Mouse (Mus musculus): ENCODE measurements around the gene Cyb561a3.
A peak's percentile ranks its signal among the peaks of the same experiment; 100 is the strongest.

The Cyb561a3 gene

DNA sequence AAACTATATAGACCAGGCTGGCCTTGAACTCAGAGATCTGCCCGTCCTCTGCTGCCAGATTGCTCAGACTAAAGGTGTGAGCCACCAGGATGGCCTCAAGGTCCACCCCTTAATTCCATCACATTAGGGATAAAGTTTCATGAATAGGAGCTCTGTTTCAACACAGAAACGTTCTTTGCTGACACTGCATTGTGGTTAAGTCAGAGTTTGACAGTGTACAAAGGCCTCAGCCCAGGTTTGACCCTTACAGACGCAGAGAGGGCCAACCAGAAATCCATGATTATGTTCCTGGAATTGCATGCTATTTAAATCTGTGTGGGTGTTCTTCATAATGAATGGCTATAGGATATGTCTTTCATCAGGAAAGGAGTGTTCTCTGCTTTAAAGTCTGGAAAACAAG lies 13.3 kb downstream of the Cyb561a3 start:
- no peak for DNase-seq (ENCODE audit: low read depth, low spot score)

DNA sequence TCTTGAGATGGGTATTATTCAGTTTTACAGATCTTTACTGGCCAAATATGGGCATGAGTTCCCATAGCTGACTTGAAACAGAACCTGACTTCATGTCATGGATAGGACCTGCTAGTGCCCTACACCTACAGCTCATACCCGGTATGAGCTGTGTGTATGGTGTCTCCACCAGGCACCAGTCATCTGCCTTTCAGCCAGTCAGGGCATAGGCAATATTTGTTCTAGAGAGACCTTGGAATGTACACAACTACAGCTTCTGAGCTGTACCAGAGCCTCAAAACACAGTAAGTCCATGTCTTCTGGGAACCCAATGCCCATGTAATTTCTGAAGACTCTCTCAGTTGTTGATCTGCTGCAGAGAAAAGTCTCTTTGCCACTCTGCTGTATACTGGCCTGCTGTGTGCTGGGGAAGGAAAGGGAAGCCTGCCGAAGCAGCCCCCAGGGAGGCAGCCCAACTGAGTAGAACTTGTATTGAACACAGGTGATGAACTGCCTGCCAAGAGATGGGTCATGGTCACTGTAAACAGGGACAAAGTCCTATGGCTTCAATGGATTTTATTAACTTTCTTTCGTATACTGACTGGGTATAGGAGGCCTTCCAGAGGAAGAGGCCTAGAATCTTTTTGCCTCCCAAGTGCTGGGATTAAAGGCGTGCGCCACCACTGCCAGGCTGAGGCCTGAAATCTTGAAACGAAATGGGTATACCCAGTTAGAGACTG lies 14.8 kb downstream of the Cyb561a3 start:
- no peak for DNase-seq (ENCODE audit: low read depth, low spot score)

DNA sequence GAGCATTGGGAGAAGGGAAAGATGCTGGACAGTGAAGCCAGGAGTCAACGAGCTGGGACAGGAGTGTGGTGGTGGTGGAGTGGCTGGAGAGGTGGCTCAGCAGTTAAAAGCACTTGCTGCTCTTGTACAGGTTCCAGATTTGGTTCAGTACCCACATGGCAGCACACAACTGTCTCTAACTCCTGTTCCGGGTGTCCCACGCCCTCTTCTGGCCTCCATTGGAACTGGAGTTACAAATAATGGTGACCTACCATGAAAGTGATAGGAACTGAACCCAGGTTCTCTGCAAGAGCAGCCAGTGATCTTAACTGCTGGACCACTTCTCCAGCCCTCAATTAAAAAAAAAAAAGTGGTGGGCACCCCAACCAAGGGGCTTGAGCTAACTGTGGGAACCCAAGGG lies 21.2 kb downstream of the Cyb561a3 start:
- no peak for DNase-seq (ENCODE audit: low read depth, low spot score)

DNA sequence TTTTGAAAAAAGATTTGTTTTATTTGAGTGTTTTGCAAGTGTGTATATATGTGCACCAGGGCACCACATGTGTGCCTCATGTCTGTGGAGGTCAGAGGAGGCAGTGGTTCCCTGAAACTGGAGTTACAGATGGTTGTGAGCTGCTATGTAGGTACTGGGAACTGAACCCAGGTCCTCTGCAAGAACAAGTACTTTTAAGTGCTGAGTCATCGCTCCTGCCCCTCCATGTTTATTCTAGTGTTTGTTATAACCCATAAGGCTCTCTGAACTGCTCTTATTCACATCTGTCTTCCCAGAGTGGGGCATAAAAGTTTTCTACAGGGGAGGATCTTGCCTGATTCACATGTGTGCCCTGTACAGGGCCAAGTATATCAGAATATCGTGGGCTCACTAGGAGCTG lies 22.7 kb downstream of the Cyb561a3 start:
- DNase-seq (ENCODE audit: low read depth, low spot score) = no peak

DNA sequence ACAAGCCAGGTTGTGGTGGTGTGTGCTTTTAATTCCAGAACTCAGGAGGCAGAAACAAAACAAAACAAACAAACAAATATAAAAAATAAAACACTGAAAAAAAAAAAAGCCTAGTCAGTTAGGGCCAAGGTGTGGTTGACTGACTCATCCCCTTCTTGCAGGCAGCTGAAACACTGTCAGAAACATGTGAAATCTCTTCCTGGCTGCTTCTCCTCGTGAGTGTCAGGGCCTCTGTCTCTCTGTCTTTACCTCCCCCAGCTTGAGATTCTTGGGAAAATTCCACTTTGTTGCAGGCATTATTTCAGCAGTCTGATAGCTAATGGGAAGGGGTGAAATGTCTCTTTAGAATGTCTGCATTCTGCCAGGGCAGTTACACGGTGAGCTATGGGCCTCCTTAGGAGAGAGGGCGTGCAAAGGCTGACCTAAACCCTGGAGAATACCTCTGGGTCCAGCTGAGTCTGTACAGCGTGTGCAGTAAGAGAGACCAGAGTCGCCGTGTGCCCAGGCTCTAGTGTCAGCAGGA lies 25.3 kb downstream of the Cyb561a3 start:
- no peak for DNase-seq (ENCODE audit: low read depth, low spot score)

DNA sequence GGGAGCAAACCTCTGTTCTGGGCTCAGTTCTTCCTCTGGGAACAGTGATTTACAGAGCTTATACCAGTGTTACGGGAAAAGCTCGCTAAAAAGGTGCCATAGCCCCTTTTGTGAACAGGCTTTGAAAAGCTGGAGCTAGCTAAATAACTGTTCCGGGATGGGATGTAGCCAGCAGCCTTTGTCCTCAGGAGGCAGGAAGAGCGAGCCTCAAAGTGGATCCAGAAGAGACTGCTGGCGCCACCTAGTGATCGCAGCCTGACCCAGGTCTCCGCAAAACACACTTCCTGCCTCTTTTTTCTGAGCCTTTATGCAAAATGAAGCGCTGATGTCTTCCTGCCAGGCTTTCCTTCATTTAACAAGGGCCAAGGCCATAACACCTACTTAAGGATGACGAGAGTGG lies 25.8 kb downstream of the Cyb561a3 start:
- peak; percentile 51 for DNase-seq (ENCODE audit: low read depth, low spot score)

DNA sequence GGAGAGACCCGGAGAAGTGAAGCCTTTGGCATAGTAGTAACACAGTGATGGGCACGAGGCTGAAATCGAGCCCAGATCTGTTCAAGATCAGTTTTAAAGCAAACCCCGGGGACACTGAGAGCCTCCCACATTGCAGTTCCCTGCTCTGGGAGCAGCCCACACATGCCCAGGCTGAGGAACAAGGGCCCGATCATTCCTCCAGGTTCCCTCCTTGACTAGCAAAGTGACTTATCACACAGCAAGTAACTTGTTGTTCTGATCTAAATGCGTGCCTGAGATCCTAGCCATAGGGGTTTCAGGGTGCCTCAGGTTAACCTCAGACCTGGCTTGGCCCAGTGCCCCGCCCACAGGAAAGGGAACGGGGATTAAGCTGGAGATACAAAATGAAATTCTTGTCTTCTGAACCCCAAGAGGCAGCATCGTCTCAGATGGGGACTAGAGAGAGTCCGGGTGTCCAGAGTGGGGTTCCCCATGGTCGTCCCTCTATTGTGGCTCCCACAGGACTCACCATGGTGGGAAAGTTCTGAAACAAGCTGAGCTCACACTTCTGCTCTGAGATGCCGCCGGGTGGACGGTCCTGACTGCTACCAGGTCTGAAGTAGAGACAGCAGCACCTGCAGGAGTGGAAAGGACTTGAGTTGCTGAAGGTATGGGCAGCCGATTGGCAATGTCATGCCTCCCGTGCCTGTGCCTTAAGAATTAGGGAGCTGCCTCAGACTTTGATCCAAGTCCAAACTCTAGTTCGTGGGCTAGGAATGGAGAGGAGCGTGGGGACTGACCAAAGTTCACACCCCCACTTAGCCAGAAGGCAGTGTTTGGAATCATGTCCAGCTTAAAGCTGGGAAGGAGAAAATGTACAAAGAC lies 26.9 kb downstream of the Cyb561a3 start:
- no peak for DNase-seq (ENCODE audit: low read depth, low spot score)

DNA sequence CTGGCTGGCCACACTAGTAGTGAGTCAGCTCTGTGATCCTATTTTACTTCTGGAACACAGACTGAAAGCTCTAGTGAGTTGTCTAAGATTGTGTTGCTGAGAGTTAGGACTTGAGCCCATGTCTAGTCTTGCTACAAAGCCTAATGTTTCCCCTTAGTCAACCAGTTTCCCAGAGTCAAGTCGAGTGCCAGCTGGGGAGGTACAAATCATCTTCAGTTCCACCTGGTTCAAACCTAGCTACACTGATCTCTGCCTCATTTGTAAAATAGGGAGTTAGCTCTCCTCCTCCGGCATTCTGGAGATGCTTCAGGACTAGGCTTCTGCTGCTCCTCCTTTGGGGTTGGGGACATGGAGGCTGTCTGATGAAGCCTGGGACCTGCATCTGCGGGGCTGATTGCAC lies 27.6 kb downstream of the Cyb561a3 start:
- DNase-seq (ENCODE audit: low read depth, low spot score) = no peak

DNA sequence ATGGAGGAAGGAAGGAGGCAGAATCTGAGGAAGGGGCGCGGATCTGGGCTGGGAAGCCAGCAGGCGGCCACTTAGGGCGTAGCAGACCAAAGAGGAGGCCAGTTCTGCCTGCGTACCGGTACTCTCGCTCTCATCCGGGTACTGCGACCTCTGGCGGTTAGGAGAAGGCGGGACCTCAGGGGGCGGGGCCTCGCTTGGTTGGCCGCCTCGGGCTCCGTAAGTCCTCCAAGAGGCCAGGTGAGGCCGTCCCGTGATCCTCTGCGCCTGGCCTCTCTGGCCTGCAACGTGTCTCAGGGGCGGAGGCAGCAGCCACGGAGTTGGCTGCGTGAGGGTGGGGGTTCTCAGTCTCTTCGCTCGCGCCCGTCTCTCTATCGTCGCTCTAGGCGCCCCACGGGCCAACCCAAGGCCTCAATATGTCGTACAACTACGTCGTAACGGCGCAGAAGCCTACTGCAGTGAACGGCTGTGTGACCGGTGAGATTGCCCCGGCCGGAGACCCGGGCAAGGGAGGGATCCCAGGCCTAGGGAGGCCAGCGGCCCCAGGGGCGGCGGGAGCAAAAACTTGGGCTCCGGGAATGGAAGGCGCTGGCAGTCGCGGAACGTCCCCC lies 28.4 kb downstream of the Cyb561a3 start, which contains the start of the genes Ddb1 and Tkfc:
Gene Ddb1 (plus strand): TSS at position 35 of the 608 bp plus-strand sequence.
Gene Tkfc (minus strand): TSS at position 362 of the 608 bp plus-strand sequence.
- DNase-seq (ENCODE audit: low read depth, low spot score) = peak; percentile 96

DNA sequence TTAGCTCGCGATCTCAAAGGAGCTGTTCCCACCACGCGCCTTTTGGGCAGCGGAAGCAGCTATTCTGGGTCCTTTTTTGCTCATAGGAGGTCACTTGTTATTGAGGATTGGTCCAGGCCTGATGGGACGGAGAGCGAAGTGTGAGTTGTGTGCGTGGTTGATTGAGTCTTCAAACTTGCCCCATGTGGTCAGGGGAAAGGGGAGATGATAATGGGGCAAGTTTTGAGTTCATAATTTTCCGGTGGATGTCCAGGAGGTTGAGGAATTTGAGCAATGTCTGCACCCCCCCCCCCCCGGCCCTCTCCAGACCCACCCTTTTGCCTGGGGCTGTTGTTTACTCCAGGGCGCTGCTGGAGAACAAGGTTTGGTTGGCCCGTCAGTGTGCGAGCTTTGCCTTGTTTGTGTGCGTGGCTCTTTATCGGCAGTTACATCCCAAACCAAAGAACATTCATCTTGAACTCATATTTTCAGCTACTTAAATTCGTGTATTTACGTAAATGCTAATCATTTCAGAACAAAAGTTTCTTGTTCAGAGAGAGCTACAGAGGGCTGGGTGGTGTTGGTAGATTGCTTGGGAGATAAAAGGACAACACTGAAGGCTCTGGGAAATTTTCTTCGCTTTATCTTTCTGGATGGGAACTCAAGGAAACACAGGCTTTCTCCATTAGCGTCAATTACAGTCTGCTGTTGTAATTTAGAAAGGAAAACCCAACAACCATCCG lies 29.1 kb downstream of the Cyb561a3 start:
- no peak for DNase-seq (ENCODE audit: low read depth, low spot score)

DNA sequence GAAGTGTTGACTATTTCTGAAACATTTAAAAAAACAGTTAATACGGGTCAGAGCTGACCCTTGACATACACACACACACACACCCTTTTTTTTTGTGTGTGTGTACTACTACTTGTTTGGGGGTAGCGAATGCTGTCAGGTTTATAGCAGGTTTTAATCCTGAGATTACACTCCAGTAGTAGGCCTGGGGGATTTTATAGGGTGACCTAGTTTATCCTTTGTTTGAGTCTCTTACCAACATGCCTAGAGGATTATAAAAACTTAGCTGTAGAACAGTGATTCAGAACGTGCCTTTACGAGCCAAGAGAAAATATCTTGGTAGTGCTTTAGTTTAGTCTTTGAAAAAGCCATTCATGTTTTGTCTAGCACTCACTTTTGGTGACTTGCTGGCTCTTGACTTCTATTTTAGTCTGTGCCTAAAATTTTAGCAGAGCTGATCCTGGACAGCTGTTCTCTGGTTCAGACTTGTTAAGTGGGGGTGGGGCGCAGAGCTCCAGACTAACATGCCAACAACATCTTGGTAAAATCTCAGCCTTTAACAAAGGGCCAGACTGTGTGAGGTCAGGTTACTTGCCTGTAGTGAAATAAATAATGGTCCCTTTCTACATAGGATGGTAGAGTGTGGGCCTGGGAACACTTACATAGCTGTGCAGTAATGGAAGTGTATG lies 31.7 kb downstream of the Cyb561a3 start:
- peak; percentile 54 for DNase-seq (ENCODE audit: low read depth, low spot score)

DNA sequence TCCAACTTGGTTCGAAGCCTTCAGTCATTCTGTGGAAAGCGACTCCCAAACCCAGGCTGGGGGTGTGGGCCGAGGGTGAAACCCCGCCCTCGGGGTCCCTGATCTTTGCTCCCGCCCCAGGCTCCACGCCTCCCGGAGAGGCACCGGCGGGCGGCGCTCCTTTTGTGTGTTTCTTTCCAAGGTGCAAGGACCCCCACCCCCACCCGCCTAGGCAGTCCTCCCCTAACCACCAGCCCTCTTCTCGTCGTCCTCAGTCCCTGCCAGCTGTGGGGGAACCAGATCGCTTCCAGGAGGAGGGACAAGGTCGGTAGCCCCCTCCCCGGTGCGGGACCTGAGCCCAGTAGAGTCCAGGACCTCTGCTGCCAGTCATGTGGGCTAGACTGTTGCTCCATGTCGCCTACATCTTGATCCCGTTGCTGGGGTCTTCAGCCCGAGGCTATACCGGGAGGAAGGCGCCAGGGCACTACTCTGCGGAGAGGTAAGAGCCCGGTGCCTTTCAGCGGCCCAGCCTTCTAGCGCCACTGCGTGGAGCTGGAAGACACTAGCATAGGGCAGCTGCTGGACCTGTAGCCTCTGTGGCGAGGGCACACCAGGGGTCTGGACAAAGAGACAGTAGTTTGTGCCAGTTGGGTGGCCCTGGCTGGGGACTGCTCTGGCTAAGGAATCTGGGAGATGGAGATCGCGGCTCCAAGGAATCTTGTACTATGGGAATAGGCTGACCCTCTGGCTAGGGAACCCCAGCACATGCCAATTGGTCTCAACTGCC lies 57.3 kb downstream of the Cyb561a3 start, which contains the start of gene Vwce:
Gene Vwce (plus strand): TSS at position 108 of the 766 bp plus-strand sequence.
- no peak for DNase-seq (ENCODE audit: low read depth, low spot score)

DNA sequence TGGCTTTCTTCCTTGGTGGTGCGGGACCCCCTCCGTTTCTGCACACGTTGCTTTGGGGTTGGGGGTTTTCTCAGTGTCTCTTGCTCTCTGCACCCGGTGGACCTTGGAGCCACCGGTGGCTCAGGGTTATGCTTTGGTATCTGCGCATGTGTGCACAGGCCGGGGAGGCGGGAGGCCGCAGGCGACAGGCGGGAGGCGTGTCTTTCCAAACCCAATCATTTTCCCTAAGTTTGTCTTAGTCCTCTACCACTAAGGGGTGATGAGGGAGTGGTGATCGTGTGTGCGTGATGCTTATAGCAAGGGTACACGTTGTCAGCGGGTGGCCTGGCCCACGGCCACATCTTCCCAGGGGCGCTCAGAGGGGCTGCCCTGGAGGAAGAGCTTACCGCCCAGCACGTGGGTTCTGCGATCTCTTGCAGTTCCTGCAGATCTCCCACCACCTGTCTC lies 57.9 kb downstream of the Cyb561a3 start:
- no peak for DNase-seq (ENCODE audit: low read depth, low spot score)

DNA sequence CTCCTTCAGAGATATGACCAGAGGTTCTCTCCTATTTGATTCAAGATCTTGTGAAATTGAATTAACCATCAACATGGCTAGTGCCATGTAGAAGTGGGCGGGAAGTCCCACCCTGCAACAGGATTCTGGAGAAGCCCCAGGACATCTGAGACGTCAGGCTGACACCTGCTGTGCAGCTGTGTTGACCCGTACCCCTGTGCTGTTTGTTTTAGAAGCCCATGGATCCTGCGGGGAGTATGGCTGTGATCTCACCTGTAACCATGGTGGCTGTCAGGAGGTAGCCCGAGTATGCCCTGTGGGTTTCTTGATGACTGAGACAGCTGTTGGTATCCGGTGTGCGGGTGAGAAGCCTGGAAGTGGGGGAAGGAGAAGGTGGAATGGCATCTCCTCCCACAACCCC lies 60.9 kb downstream of the Cyb561a3 start:
- DNase-seq (ENCODE audit: low read depth, low spot score) = no peak

DNA sequence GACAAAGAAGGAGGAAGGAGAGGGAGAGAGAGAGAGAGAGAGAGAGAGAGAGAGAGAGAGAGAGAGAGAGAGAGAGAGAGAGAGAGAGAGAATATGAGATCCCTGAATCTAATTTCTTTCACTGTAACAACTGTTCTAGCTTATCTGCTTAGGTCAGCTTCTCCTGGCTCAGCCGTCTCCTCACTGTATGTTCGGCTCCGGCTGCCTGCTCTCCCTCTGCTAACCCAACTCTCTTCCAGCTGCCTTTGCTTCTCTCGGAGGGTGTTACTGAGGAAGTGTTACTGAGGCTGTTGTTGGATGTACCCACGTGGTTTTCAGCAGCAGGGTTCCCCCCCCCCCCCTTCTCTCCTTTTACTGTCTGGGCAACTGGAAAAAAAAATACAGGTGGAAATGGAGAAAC lies 63.1 kb downstream of the Cyb561a3 start:
- DNase-seq (ENCODE audit: low read depth, low spot score) = no peak

DNA sequence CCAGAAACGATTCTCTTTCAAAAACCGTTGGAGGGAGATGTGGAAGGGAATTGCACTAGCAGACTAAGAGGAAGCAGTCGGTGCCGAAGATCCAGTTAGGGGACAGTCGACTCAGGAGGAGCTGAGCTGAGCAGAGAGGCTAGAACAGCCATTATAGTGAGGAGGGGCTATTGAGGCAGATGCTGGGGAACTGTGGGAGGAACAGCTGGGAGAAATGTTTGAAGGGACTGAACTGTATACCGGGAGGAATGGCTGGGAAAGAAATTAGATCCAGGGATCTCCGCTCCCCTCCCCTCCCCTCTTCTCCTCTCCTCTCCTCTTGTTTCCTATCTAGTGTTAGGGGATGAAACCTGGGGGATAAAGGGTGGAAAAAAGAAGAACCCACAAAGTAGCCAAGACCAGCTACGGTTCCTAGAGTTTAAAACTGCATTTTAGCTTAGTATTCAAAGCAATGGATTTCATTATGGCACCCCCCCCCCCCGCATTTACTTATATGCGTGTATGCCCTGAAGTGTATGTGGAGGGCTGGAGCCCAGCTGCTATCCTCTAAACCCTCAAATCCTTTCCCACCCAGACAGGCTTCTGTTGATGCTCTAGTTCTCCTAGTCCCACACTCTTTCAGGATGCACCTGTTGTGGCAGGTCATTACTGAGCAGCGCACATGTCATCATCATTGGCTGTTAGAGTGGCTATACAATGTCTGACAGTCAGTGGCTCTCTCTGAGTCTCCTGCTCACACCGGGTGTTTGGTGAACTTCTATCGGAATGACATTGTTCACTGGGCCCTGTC lies 63.8 kb downstream of the Cyb561a3 start:
- no peak for DNase-seq (ENCODE audit: low read depth, low spot score)

All from retina, adult 2 months (tissue).